Mouse (Mus musculus) Muller cell, postnatal 12 days (primary cell): ENCODE data around the gene Wdfy1.

Experiments used
- DNase-seq: peaks from one replicate; pipeline ENCODE4 v3.0.0-alpha.2; 2015; ENCODE audit errors: inconsistent ontology term

Gene Wdfy1

DNA sequence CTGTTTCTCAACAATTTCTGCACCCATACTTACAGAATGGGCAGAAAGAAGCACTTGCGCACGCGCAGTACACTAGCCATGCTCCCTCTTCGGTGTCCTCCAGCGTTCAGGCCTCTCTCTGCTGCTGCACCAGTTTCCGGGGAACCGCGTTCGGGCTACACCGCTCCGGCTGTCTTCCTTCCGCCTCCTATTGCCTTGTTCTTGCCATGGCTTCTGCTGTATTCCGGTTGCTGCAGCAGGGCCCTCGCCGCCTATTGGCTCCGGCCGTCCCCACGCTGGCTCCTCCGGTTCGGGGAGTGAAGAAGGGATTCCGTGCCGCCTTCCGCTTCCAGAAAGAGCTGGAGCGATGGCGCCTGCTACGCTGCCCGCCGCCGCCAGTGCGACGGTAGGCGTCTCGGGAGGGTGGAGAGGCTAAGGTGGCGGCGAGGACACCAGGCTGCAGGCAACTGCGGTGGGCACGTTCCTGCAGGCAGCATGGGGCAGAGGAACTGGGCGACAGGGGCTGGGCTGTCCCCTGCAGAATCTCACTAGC, at the start of gene Wdfy1, which contains the start of gene Mrpl44:
TSS of gene Wdfy1 (minus strand) at position 217 of the 532 bp plus-strand sequence.
TSS of gene Mrpl44 (plus strand) at position 92 of the 532 bp plus-strand sequence.
- DNase-seq: peak; percentile 98

- peak; percentile 14 for DNase-seq
These were observed 48.1 kb upstream of the Wdfy1 start for GRCm38 (mm10) chr1:79823951-79824633.

DNA sequence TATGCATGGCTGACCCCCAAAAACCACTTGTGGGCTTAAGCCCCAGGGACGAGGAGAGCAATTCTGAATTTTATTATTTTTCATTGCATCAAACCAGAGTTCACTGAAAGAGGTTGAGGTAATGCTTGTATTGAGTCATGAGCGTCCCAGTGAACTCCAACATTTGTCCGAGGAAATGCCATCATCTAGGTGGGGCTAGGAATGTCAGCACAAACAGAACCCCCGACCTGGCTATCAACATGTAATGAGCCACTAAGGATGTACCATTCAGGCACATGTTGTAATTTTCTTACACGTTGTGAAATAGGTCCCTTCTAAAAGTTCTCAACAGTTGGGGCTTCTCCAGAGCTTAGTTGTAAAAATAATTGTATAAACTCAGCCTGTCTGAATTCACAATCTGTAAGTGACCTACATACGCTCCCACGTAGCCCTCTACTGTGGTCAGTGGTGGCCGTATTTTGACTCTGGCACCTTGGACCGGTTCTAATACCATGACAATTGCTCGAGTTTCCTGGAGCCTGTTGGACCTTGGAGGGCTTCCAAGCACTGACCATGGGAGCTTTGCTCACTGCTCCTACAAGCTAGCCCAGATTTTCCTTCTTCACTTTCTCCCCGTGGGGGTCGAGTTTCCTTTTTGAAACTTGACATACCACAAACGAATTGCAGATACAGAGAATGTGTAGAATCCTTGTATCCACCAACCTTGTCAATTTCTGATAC, 47.0 kb upstream of the Wdfy1 start:
- peak; percentile 67 for DNase-seq

- DNase-seq: no peak
These were observed 43.4 kb upstream of the Wdfy1 start for GRCm38 (mm10) chr1:79819296-79819879.

DNA sequence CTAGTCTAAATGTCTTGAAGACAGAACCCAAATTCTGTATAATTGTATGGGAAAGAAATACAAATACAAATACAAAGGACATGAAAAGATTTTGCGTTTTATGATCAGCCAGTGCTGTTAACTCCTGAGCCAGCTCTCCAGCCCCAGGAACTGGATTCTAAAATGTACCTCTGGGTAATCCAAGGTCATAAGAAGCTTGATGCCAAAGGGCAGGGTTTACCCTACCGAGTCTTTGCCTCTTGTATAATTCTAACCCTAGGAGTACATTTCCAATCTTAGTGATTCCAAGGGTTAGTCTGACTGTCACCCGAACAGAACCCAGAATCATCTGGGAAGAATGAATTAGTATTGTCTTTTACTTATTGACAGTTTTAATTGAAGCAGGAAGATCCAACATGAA, 39.5 kb upstream of the Wdfy1 start:
- DNase-seq: no peak

DNA sequence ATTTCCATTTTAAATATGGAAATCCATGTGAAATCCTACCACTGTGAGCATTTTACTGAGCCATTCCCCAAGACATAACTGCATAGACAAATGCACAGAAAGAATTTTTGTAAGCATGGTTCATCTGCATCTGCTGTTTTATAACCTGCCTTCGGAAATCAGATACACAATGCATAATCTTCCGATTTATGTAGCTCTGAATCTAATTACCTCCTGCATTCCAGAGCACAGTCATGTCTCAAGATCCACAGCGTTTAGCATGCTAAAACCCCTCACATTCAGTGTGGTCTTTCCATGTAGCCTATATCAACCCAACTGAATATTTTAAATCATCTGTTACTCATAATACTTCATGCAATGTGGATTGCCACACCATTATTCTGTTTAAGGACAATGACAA, 33.5 kb upstream of the Wdfy1 start:
- no peak for DNase-seq

GRCm38 (mm10) chr1:79806865-79807264, 30.9 kb upstream of the Wdfy1 start:
- DNase-seq: no peak

- no peak for DNase-seq
These were observed 27.7 kb upstream of the Wdfy1 start for GRCm38 (mm10) chr1:79803614-79804013.

GRCm38 (mm10) chr1:79802858-79803427, 27.0 kb upstream of the Wdfy1 start:
- no peak for DNase-seq

- DNase-seq: no peak
These were observed 21.1 kb upstream of the Wdfy1 start for GRCm38 (mm10) chr1:79797084-79797483.

GRCm38 (mm10) chr1:79786267-79786927, 10.5 kb upstream of the Wdfy1 start:
- peak; percentile 9 for DNase-seq

GRCm38 (mm10) chr1:79782433-79782832, 6.5 kb upstream of the Wdfy1 start:
- DNase-seq: no peak

DNA sequence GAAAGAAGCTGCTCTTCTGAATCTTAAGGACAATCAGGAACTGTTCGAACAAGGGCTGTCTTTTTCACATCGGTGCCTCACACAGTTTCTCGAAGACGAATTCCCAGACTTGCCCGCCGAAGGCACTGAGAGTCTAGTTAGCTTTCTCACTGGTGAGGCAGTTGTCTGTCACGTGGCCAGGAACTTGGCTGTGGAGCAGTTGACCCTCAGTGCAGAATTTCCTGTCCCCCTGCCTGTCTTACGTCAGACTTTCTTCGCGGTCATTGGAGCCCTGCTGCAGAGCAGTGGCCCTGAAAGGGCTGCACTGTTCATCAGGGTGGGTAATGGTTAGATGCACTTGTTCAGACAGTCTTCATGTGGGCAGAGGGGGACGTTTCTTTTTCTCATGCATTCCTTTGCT, 2.1 kb upstream of the Wdfy1 start:
- no peak for DNase-seq

- no peak for DNase-seq
These were observed 1.7 kb downstream of the Wdfy1 start for GRCm38 (mm10) chr1:79774164-79774780.

- no peak for DNase-seq
These were observed 7.7 kb downstream of the Wdfy1 start for GRCm38 (mm10) chr1:79768231-79768630.

GRCm38 (mm10) chr1:79764483-79764882, 11.5 kb downstream of the Wdfy1 start:
- no peak for DNase-seq

DNA sequence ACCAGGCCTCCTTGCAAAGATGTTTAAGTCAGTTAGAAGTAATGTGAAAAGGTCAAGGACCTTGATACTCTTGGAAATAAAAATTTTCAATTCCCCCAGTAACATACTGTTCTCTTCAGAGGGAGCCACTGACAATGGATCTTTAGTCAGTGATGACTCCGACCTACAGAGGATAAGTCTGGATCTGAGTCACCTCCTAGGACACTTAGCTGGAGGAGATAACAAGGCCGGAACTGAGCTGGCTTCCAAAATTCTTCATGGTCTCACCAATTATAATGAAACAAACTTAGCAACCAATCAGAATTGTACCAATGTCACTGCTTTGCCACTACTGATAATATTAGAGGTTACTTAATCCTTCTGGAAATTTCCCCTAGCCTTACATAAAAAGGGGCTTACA, 11.9 kb downstream of the Wdfy1 start:
- no peak for DNase-seq

DNA sequence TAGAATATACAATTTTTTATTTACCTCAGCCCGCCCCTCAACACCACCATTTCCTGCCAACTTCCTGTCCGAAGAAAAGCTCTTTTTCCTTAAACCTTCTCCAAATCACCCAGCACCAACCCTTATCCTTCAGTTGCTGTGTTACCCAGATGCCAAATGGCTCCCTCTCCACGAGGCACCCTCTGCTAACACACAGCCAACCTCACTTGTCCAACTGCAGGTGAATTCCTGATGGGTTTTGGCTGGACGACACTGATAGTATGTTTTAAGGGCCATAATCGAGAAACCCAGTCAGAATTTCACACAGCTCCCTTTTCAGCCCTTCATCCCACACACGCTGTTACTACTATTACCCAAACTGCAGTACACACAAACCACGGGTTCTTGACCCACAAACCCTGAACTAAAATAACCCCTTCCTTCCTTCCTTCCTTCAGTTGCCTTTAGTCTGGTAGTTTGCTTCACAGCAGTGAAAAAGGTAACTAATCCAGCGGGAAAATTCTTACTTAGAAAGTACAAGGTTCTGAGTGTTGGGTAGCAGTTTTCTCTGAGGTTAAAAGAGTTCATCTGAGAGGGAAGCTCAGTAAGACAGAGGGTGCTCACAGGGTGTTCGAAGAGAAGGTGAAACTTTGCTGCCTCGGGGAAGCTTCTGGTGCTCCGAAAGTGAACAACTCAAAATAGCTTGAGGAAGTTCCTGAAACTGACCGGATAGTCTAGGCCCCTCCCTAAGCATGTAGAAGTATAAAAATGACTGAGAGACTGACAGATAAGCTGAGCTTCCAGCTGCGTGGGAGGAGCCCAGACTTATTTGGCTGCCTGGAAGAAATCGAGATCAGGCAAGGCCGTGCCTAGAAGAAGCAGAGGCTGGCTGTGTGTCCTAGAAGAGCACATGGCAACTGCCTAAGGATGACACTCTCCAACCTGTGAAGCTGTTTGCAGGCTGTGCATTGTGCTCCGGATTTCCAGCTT, 13.4 kb downstream of the Wdfy1 start:
- DNase-seq: no peak

- DNase-seq: no peak
These were observed 14.0 kb downstream of the Wdfy1 start for GRCm38 (mm10) chr1:79761917-79762271.
